Mouse (Mus musculus): Measurements from ENCODE around the gene Rps6kb2.

The Rps6kb2 gene

DNA sequence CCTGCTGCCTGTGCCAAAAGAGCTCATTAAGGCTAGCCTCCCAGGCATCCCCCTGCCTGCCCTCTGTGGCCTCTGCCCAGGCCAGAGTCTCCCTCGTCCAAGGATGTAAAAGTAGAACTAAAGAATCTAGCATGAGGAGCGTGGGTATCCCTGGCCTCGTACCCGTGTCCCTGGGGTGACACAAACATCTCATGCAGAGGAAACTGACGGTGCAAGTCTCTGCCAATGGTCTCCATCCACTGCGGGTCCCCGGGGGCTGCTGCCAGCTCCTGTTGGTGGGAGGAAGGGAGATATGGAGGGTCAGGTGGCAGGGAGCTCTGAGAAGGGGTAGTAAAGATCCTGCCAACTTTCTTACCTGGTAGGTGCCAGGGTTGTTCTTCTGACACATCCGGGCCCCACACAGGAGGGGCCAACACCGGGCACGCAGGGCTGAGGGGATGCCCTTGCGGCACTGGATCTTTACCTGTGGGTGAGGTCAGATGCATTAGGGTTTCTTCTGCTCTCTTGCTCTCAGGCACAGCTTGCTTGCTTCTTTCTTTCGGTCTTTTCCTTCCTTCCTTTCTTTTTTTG is 26.0 kb upstream of the Rps6kb2 start:
- DNase-seq (ENCODE audit: low spot score): no peak

DNA sequence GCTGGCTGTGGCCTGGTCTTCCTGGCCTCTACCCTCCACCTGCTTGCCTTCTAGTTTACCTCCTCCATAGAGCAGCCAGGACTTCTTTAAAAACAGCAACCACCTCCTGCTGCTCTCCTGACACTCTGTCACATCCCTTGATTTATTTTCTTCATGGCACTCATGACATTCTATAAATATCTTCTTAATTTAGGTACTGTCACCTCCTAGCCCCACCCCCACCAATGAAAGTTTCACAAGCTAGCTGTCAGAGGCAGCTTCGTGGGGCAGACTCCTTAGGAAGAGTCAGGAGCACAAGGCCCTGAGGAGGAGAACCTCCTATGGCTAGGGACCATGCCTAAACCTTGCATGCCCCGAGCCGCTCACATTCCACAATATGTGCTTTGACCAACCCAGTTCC is 24.1 kb upstream of the Rps6kb2 start:
- no peak for DNase-seq (ENCODE audit: low spot score)

DNA sequence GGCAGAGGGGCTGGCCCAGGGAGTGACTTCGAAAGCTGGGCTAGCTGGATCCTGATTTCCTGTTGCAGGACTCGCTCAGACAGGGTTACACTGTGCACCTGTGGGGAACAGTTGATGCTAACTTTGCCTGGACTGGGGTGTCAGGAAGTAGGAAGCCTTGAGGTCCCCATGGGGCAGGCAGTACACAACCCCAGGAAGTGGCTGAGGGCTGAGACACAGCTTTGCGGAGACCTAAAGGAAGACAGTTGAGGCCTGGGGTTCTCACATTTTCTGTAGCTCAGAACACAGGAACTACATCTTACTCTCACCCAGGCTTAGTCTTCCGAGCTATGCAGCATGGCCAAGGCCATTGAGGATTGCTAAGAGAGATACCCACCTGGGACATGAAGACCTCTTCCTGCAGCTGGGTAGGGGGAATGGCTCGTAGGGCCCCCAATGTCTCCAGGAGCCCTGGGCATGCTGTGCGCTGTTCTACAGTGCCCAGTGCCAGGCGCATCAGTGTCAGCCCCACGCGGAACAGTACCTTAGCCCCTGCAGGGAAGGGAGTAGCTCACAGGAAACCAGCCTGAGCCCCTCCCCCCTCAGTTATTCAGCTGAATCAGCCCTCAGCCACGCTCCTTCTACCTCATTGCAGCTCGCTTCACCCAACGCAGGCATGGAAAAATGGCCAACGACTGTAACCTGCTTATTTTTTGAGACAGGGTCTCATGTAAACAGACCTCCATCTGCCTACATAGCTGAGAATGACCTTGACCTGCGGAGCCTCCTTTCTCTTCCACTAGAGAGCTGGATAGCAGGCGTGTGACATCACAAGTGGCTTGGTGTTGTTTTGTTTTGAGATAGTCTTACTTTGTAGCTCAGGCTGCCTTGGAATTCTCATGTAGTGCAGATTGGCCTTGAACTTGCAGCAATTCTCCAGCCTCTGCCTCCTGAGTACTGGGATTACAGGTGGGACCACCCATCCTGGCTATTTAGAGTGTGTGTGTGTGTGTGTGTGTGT is 22.1 kb upstream of the Rps6kb2 start:
- DNase-seq (ENCODE audit: low spot score): peak; percentile 52

DNA sequence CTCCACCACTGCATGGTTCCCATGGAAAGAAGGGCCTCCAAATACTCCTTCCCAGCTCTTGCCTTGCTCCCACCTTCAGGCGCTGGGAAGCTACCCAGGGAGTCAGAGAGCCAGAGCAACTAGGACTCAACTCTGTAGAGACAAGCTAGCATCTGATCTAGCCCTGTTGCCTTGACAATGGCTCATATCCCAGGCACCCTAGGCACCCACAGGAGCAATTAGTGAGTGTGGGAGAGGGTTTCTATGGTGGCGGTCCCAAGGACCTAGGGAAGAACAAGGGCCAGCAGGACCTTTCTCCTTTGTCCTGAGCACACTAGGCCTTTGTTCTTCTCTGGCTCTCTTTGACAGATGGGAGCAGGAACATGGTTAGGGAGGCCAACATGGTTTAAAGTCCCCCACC is 20.5 kb upstream of the Rps6kb2 start:
- no peak for DNase-seq (ENCODE audit: low spot score)

DNA sequence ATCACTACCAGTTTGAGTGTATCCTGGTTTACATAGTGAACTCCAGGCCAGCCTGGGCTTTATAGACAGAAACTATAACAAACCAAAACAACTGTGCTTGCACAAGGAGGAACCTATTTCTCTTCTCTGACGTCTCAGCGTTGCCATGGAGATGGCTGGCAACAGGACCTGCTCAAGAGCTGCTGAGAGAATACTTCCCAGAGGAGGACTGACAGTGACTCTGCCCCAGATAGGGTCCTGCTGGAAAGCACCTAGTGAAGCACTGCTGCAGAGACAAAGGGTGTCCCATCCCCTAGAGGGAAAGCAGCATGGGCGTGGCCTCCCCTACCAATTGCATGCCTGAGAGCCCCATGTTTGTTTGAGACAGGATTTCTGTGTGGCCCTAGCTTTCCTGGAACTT is 18.7 kb upstream of the Rps6kb2 start:
- DNase-seq (ENCODE audit: low spot score): peak; percentile 81

DNA sequence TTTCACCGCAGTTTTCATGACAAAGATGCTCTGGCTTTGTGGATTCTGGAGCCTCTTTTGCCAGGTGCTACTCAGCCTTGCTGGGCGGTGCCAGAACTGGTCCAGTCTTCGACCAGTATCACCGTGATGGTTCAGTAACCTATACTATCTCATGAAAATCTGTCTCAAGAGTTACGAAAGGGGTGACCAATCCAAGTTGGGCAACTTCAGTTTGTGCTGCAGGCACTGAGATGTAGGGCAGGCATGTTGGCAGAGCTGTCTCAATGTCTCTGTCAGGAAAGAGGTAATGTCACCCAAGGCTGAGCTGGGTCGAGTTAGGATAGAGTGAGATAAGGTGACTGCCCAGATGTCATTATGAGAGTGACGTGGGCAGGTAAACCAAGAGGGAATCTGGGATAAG is 17.3 kb upstream of the Rps6kb2 start:
- no peak for DNase-seq (ENCODE audit: low spot score)

DNA sequence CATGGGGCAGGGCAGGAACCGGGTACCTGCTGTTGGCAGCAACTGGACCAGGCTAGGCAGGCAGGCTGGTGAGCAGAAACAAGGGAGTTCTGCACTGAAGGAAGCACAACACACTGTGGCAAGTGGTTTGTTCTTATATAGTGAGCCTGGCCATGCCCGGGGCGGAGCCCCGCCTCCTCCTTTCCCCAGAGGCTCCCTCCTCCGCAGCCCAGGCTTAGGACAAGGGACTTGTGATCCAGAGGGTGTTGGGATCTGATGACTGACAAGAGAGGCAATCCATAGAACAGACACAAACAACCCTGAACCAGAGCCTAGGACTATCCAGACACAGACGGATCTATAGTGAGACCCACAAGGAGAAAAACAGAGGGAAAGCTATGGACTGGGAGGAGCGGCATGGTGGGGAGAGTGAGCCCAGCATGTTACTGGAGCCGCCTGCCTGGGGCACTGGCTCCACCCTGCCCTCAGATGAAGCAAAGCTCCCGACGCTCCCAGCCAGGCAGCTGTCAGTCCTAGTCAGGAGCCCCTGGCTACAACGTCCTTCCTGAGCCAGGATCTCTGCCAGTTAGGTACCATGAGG is 12.3 kb upstream of the Rps6kb2 start, which contains the start of gene Carns1:
Gene Carns1, minus strand, starts transcription at position 112 of the 580 bp plus-strand sequence.
- DNase-seq (ENCODE audit: low spot score): no peak

DNA sequence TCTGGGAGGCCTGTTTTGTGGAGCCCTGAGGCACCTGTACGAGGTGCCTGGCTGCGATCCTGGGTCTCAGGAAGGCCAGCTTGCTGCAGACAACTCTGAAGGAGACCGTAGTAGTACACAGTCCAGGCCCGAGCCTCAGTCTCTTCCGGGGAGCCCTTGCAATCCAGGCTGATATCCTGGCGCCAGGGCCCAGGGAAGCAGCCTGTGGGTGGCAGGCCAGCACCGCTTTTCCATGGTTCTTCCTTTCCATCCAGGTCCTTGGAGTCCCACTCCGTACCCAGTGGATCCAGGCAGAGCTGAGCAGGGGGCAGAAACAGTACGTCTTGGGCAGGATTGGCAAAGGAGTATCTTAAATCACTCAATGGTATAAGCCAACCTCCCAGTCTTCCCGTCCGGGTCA is 9.8 kb upstream of the Rps6kb2 start:
- DNase-seq (ENCODE audit: low spot score): no peak

DNA sequence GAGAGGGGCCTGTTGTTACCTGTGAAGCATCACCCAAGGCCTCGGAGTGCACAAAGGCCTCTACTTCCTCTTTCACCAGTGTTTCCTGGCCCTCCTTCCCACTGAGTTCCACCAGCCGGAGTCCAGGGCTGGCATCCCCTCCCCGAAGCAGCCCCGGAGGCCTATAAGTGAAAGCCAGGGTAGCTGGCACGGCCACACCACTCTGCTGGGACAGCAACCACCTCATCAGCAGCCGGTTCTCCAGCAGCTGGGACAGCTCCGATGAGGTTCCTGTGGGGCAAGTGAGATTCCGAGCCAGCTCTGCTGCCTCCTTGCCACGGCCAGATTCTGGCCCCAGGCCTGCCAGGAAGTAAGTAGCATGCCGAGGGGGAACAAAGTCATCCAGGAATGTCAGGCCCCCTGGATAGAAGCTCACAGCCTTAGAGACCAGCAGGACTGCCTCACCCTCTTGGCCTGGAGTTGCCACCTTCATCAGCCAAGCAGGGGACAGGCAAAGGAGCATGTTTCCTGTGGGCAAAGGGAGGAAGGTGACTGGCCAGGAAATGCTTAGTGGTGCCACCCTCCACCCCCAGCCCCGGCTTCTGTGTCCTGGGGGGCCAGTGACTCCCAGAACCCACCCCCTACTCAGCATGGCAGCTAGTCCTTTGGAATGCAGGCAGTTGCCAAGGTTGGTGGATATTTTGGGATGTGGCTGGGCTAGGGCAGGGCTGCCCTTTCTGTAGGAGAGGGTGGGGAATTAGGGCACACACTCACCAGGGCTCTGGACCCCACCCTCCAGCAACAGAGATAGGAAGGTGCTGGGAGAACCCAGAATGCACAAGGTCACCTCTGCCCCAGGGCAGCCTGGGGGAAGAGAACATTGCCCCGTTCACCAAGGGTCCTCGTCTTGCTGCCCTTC is 8.5 kb upstream of the Rps6kb2 start:
- DNase-seq (ENCODE audit: low spot score): no peak

DNA sequence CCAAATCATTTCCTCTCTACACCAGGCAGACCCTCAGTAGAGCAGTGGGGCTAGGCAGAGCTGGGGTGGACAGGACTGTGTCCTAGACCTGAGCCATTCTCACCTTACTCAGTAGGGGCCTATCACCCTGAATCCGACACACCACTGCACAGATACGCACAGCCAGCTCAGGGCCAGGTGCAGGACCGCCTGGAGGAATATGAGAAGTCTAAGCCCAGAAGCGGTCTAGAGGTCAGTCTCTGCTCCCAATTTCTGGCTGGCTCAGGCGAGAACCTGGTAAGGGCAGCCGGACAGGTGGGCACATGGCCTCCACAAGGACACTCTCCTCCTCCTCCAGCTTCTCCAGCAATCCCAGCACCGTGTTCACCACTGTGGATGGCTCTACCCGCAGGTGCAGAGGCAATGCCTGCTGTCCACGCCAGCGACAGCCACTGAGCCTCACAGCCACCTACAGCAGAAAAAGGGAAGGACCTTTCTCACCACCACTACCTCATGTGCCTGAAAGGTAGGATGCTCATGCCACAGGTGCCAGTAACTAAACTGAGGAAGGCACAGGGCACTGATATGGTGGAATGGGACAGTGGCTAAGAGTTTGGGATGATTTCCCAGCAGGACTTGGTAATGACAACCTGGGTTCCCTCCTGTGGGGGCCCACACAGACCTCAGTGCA is 7.7 kb upstream of the Rps6kb2 start:
- DNase-seq (ENCODE audit: low spot score): no peak

DNA sequence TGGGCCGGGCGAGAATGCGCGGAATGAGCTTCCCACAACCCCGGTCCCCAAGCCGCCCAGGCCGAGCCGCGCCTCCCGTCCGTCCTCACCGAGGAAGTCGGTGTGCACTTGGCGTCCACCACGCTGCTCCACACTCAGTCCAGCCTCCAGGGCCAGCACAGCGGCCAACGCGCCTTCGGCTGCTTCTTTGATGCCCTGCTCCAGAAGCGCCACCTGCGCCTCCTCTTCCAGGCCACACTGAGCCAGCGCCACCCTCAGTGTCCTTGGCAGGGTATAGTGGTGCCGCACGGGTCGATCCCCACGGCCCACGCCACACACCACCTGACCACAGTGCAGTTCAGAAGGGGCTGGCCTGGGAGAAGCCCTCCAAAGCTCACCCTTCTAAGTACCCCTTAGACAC is 6.7 kb upstream of the Rps6kb2 start:
- DNase-seq (ENCODE audit: low spot score): no peak

DNA sequence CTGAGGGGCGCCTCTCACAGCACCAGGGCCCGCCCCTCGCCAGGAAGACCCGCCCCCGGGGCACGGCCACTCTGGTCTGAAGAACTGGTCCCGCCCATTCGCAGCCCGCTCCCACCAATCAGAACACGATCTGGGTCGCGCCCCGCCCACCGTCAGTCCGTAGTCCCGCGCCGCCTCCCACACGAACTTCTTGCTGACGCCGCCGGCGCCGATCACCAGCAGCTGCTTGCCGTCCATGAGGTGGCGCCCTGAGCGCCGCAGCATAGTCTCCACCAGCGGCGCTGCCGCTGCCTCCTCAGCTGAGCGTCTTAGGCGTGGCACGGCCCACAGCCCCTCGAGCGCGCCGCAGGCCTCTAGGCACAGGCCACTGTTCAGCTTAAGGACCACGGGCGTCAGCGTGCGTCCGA is 6.2 kb upstream of the Rps6kb2 start:
- peak; percentile 99 for DNase-seq (ENCODE audit: low spot score)

DNA sequence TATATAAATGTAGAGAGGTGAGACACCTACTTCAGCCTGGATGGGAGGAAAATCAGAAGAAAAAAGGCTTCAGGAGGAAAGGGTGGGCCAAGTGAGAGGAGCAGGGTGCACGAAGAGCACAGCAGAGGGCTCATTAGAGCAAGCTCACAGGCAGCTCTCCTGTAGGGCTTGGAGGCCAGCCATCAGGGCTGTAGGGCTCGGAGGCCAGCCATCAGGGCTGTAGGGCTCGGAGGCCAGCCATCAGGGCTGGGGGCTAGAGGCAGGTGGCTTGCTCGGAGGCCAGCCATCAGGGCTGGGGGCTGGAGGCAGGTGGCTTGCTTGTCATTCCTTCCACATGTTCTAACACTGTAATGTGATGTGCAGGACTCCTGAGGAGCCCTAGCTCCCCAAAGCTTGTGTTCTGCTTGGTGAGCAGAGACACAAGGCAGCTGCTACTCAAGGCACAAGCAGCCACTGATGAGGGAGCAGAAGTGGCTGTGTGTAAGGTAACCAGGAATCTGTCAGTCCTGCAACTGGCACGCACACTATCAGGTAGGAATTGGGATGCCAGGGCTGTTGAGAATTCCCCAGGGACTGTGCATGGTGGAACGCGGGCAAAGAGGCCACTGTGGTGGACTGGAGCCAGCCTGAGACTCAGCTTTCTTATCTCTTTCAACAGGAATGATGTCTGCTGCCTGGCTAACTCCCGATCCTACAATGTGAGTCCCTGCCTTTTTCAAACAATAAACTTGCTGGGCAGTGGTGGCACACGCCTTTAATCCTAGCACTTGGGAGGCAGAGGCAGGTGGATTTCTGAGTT is 3.7 kb upstream of the Rps6kb2 start:
- no peak for DNase-seq (ENCODE audit: low spot score)

DNA sequence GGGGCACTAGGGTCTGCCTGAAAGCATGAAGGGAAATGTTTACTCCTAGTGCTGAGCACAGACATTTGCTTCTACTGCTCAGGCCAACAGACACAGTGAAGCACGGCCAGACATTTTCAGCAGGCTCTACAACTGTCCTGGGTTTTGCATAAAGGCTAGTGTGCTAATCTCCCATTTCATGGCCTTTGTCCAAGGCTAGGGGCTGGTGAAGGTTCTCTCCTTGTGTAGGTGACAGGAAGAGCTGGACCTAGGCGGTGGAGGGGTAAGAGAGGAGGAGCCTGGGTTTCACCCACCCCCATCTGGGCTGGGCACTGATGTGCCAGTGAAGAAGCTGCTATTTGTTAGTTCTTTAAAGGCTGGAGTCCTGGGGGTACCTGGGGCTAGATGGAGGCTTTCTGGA is 1.6 kb upstream of the Rps6kb2 start:
- DNase-seq (ENCODE audit: low spot score): no peak

DNA sequence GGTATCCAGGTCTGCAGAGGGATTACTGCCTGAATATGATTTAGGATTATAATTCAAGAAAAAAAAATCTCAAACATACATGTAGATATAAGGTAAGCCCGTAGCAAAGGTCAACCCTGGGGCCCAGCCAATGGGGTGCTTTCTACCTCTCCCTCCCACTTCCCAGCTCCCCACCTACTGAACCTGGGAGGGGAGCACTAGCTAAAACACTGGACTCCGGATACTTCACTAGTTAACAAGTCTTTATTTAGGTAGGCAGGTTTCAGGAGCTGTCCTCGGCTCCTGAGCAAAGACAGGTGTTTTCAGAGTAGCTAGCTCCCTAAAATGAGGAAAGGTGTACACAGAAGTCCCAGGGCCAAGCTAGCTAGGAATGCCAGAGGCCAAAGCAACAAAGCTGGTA is 946 bp upstream of the Rps6kb2 start:
- no peak for DNase-seq (ENCODE audit: low spot score)

DNA sequence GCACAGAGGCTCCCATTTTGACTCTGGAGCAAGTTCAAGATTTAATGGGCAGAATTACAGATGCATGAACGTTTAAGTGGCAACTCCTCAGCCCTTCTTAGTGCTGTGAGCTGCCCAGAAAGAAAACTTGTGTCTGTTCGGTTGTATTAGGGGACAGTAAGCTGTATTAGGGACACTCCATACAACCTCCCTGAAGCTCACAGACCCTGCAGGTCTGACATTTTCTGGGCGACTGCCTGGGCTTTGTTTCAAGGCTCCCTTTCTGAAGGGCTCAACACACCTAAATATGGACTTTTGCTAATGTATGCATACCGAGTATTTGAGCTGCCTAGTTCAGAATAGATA is 361 bp upstream of the Rps6kb2 start:
- no peak for DNase-seq (ENCODE audit: low spot score)

DNA sequence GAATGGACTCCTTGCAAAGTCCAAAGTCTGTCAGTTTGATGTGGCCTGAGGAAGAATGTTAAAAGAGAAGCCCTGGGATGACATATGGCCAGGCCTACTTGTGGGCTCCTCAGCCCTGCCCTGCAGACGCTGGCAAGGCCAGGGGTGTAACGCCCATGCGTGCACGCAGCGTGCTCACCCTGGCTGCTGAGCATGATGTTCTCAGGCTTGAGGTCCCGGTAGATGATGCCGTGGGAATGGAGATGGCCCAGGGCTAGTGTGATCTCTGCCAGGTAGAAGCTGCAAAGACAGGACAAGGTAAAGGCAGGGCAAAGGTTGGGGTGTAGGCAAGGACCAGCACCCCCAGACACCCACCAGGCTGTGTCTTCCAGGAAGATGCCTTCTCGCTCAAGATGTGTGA is 4.1 kb downstream of the Rps6kb2 start:
- DNase-seq (ENCODE audit: low spot score): no peak

DNA sequence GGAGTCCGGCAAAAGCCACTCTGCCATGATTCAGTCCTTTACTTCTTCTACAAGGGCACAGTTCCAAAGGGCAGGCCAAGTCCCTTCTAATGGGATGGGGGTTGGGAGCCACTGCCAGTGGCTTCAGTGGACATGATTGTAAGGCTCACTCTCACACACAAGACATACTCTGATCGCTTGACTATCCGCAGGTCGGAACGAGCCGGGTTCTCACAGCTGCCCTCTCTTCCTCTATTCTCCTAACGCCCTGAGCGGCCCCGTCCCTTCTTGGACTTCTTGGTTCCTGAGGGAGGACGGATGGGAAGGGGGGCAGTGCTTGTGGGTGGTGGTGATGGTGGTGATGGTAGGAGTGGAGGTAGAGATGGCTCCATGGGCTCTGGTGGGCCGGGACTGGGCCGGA is 6.4 kb downstream of the Rps6kb2 start:
- no peak for DNase-seq (ENCODE audit: low spot score)

DNA sequence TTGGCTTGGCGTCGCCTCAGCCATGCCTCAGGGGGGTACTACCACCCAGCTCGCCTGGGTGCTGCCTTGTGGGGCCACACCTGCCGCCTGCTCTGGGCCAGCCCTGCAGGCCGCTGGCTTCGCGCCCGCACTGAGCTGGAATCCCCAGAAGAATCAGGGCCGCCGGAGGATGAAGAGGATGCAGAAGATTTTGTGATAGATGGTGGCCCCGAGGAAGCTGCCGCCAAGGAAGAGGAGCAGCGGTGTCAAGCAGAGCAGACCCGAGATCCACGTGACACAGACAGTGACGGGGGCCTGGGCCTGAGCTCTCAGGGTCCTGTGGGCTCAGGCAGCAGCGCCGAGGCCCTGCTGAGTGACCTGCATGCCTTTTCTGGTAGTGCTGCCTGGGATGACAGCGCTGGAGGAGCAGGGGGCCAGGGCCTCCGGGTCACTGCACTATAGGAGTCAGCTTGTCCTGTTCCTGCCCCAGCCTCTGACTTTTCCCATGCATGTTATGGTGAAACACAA is 7.0 kb downstream of the Rps6kb2 start:
- DNase-seq (ENCODE audit: low spot score): no peak

DNA sequence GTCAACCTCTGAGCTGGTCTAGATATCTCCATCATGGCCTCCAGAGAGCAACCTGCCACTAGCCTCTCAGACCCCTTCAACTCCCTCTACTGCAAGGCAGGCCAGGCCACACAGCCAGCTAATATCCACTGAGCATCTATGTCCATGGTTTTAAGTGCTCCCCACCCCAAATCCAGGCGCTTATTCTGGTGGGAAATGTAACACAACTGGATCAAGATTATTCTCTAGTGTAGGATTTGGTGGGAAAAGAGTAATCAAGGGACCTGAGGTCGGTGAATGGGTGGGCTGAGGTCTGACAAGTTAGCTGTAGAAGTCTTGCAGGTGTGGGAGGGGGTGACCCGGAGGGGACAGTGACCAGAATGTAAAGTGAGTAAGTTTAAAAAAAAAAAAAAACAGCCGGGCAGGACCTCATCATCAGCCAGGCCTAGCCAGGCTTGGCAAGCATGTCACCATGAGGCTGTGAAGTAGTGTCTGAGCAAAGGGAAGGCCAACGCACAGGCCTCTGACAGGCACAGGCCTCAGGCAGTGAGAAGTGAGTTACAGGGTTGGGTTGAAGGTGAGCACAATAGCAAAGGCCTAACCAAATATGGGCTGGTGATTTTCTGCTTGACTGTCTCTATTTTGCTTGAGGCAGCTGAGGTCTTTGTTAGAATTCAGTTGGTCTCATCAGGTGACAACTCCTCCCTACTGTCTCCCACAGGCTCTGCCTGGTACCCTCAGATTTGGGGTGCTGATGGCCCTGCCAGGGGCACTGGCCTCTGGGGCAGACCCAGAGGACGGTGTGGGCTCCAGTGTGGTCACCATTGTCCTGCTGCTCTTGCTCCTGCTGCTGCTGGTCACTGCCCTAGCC is 7.7 kb downstream of the Rps6kb2 start:
- no peak for DNase-seq (ENCODE audit: low spot score)

Measured in lung, postnatal 25 days (tissue).